In the genomic region with DNA sequence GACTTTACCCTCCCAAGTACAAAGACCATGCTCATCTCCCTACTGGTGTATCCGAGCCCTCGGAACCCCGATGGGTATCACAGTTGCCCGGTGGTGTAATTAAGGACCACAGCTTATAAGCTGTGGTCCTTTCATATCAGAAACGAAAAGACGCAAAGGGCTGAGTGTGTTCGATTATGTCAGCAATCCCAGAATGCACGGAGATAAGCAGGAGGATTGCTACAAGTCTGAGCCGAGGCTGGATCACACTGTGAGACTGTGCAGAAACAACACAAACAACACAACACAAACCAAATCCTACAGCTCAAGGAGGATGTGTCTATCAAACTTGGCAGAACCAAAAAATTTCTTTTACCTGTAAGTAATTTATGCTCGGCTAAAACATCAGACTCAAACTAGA, we compare ENCODE assay signal across 10 mouse cellular contexts.
"Had no signal": no experiment of that assay in that cellular context is flagged by ENCODE, and none has a peak within 500 bp of the region (broad histone marks: within the 10 kb centered on the region; RNA-seq: fewer than 3 reads in every experiment).

No protein-coding gene starts in this region.

- H3K9me3 ChIP-seq: limb, embryonic 10.5 days; liver, embryonic 15.5 days; midbrain, embryonic 12.5 days had no signal

- ATAC-seq: midbrain, embryonic 16.5 days had no signal

- H3K4me2 ChIP-seq: liver, embryonic 15.5 days; midbrain, embryonic 12.5 days had no signal

- H3K27me3 ChIP-seq: liver, embryonic 15.5 days; midbrain, embryonic 12.5 days had no signal

- H3K36me3 ChIP-seq: limb, embryonic 10.5 days; liver, embryonic 15.5 days; midbrain, embryonic 12.5 days had no signal

- H3K9ac ChIP-seq: liver, embryonic 15.5 days; midbrain, embryonic 12.5 days had no signal

- H3K4me3 ChIP-seq: left cerebral cortex, adult 2 months; limb, embryonic 10.5 days; liver, embryonic 15.5 days; midbrain, embryonic 12.5 days had no signal

- H3K27ac ChIP-seq: left cerebral cortex, adult 2 months; limb, embryonic 10.5 days; liver, embryonic 15.5 days; stomach, postnatal 0 days had no signal

- DNase-seq: kidney, postnatal 25 days; lung, adult 2 months; lung, postnatal 14 days; thymus, postnatal 4 days had no signal
